Mouse (Mus musculus) thymus, adult 2 months (tissue): ENCODE data around the gene Hoxa6.
A peak's percentile ranks its signal among the peaks of the same experiment; 100 is the strongest.

Source experiments
- CTCF ChIP-seq: fragments of 200-500 bp; IDR thresholded peaks from 2 replicates; pipeline ENCODE4 v1.5.1; 2012; ENCODE audit warnings: mild to moderate bottlenecking, control low read depth, low read length, moderate library complexity, borderline replicate concordance; ENCODE audit not compliant: control insufficient read depth, poor library complexity, insufficient read depth; ENCODE audit errors: extremely low read depth
- POLR2A ChIP-seq: fragments of 200-500 bp; IDR thresholded peaks from 2 replicates; pipeline ENCODE4 v1.6.1; 2012; ENCODE audit warnings: mild to moderate bottlenecking, low read length, control low read depth, moderate library complexity; ENCODE audit not compliant: control insufficient read depth, poor library complexity, insufficient read depth; ENCODE audit errors: extremely low read depth

- TF ChIP-seq CTCF, result no peak
- 0 out of 2 replicates have a peak, but pooled peaks have one; percentile 15 for TF ChIP-seq POLR2A
These were observed 50.1 kb downstream of the Hoxa6 start, which contains the start of gene Hoxa1 for GRCm38 (mm10) chr6:52158276-52159051.
